Mouse (Mus musculus): ENCODE results near the gene Fnbp1.

Gene Fnbp1

DNA sequence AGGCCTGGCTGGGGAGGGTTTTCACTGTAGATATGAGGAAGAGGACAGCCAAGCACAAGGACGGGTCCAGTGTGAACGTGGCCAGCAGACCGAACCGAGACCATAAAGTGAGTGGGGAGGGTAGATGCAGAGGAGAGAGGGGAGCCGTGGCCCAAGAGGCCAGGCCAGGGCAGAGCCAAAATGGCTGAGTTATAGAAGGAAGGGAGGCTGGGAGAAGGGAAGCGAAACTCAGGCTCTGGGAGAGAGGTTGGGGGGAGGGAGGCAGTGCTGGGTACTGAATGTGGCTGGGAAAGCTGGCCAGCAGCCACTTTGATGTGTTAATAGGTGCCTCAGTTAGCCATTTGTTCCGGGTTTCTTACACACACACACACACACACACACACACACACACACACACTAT is 14.6 kb downstream of the Fnbp1 start:
- DNase-seq (ENCODE audit: low spot score in 2 of 2), result no peak

GRCm38 (mm10) chr2:31126048-31126447 is 15.8 kb downstream of the Fnbp1 start:
- no peak for DNase-seq (ENCODE audit: low spot score in 2 of 2)

DNA sequence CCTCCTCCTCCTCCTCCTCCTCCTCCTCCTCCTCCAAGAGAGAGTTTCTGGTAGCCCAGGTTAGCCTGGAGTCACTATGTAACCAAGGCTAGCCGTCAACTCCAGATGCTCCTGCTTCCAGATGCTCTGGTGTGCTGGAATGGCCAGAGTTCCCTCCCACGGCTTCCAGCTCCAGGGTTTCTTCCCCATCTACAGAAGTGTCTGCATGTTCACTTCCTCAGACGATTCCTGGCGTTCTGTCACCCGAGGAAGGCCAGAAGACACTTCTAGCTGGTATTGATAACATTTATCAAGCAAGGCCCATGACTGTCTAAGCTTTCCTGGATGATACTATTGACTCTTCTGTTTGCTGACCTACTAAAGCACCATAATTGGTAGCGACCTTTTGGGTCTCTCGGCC is 16.7 kb downstream of the Fnbp1 start:
- DNase-seq (ENCODE audit: low spot score in 2 of 2), result no peak

GRCm38 (mm10) chr2:31124694-31125093 is 17.1 kb downstream of the Fnbp1 start:
- no peak for DNase-seq (ENCODE audit: low spot score in 2 of 2)

- no peak for DNase-seq (ENCODE audit: low spot score in 2 of 2)
These were observed 18.3 kb downstream of the Fnbp1 start for GRCm38 (mm10) chr2:31123493-31123892.

- DNase-seq (ENCODE audit: low spot score in 2 of 2), result no peak
These were observed 19.0 kb downstream of the Fnbp1 start for GRCm38 (mm10) chr2:31122806-31123205.

DNA sequence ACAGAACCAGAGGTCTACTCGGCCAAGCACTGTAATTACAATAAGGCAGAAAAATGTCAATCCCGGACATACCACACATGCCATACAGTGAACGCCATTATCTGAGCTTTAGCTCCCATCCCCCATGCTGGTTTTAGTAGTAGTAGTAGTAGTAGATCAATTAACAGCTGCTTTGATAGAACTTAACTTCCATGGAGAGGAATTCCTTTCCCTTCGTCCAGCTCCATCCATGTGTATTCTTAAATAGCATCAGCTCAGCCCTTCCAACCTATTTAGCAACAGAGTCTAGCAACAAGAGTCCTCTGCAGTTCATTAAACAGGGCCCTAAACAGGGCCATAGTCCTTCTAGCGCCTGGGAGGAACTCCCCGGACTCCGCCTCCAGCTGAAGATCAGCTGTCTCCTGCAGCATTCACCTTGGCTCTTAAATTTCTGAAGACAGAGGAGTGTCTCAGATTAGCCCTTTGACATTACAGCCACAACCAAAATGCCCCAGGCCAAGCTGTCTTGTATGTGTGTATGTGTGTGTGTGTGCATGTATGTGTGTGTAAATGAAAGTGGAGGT is 20.6 kb downstream of the Fnbp1 start:
- no peak for DNase-seq (ENCODE audit: low spot score in 2 of 2)

- no peak for DNase-seq (ENCODE audit: low spot score in 2 of 2)
These were observed 22.0 kb downstream of the Fnbp1 start for GRCm38 (mm10) chr2:31119795-31120194.

DNA sequence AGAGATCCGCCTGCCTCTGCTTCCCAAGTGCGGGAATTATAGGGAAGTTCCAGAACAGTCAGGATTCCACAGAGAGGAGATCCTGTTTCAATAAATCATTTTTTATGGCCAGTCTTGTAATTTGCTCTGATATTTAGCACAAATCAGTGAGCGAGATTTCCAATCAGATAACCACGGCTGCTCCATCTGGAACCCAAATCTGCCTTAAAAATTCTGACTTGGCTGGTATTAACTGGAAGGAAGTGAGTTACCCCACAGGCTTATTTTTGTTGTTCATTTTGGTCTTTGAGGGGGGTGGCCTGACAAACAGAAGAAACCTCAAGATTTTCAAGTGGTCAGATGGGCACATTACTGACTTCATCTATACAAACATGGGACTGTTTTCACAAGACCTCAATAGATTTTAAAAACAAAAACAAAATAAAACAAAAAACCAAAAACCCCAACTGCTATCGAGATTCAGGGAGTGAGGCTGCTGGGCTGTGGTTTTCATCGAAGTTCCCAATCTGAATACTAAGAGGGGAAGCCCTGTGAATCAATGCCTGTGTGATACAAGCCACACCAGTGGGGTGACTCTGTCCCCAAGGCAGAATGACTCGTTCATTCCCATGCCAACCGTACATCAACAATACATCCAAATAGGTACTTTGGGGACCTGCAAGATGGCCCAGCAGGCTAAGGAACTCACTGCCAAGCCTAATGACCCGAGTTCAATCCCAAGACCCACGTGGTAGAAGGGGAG is 23.0 kb downstream of the Fnbp1 start:
- peak; percentile 63 to 77 for DNase-seq (ENCODE audit: low spot score in 2 of 2)

GRCm38 (mm10) chr2:31118211-31118610 is 23.6 kb downstream of the Fnbp1 start:
- no peak for DNase-seq (ENCODE audit: low spot score in 2 of 2)

DNA sequence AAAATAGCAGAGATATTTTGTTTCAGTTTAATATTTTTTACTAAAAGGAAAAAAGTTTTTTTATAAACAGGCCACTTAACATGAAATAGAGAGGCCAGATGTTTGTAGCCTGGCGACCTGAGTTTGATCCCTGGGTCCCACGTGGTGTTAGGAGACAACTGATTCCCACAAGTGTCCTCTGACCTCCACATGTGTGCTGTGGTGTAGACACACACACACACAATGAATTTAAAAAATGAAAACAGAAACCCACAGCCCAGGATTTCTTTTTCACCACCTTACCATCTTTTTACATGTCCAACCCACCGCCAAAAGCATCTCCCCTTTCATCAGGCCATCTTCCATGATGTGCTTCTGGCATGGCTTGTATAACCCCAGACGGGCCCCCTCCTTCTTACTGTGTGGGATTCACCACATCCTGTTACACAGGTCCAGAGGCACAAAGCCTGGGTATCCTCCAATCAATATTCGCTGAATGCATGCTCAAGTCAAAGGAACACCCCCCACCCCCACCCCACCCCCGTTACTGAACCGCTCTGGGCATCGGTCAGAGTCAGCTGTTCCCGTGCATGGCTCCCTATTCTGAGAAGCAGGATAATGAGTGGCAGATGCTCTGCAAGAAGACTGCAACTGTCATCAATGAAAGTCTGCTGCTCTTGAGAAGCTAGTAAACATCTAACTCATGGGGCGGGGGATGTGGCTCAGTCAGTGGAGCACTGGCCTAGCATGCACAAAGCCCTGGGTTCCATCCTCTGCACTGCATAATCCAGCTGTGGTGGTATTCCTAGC is 25.7 kb downstream of the Fnbp1 start:
- DNase-seq (ENCODE audit: low spot score in 2 of 2), result peak; percentile 60 to 62

- DNase-seq (ENCODE audit: low spot score in 2 of 2), result peak; percentile 41 to 49
These were observed 26.5 kb downstream of the Fnbp1 start for GRCm38 (mm10) chr2:31115091-31115942.

GRCm38 (mm10) chr2:31114205-31114604 is 27.6 kb downstream of the Fnbp1 start:
- DNase-seq (ENCODE audit: low spot score in 2 of 2), result no peak

DNA sequence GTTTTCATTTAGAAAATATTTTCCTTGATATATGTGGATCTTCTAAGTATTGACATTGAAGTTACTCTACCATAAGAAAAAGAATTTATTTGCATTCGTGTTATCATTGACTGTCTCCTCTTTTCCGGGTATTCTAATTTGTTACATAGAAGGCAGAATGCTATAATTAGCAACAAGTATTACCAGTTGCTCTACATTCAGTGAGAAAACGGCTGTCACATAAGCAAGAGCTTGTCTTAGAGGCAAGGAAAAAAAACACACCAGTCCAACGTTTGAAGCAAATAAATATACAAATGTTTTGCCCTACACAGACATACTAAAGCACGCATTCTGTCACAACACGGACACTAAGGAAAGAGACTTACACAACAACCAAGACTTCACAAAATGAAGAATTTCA is 30.1 kb downstream of the Fnbp1 start:
- DNase-seq (ENCODE audit: low spot score in 2 of 2), result no peak

GRCm38 (mm10) chr2:31109960-31110548 is 31.8 kb downstream of the Fnbp1 start:
- DNase-seq (ENCODE audit: low spot score in 2 of 2), result no peak

DNA sequence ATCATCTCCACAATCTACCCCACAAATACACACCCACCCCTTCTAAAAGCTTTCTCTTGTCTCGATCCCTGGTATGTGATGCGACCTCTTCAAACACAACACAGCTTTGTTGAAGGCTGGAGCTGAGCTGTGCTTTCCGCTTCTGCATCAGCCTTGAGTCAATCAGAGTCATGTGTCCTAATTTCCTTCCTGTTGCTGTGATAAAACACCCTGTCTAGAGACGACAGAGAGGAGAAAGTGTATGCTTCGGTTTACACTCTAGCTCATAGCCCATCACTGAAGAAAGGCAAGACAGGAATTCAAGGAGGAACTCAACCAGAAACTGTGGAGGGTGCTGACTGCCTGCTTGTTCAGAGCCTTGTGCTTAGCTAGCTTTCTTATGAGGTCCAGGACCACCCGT is 33.6 kb downstream of the Fnbp1 start:
- DNase-seq (ENCODE audit: low spot score in 2 of 2), result peak; percentile 51 to 53

- peak in 1 of 2 experiments; percentile 31 for DNase-seq (ENCODE audit: low spot score in 2 of 2)
These were observed 35.0 kb downstream of the Fnbp1 start for GRCm38 (mm10) chr2:31106621-31107320.

DNA sequence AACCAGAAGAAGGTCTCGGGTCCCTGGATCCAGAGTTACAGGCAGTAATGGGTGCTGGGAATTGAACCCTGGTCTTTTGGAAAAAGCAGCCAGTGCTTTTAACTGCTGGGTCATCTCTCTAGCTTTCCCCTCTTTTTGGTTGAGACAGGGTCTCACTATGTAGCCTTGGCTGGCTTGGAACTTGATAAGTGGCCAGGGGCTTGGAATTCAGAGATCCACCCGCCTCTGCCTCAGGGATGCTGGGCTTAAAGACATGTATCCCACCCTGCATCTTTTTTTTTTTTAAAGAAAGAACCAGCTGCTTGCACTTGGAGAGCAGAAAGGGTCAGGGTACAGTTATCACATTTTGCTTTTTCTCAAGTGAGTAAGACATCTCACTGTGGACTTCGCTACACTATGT is 35.8 kb downstream of the Fnbp1 start:
- no peak for DNase-seq (ENCODE audit: low spot score in 2 of 2)

DNA sequence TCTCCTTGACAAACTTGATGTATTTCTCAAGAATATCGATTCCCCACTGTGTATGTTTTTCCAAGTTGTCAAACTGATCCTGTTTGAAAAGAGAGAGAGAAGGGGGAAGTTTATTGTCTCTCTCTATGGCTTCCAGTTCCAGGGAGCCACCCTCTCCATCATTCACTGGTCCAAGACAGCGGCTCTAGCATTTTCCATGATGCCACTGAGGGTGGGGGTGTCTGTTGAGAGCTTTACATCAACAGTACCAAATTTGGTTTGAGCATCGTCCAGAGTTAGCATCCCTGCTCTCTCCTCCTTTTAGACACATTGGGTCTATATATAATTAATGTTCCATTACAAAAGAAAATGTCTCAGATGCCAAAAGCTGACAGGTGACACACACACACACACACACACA is 36.5 kb downstream of the Fnbp1 start:
- DNase-seq (ENCODE audit: low spot score in 2 of 2), result no peak

DNA sequence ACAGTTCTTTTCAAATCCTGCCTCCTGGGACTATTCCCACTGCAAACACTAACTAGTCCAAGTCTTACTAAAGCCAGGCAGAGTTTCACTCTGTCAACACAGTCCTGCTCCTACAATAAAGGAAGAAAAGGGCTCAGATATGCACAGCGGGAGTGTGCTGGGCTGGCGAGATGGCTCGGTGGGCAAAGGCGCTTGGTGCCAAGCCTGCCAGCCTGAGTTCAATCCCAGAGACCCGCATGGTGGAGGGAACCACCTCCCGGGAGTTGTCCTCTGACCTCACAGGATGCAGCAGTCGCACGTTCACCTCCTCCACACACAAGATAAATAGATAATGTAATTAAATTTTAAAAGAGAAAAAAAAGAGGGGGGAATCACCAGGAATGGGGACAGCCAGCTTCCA is 38.5 kb downstream of the Fnbp1 start:
- DNase-seq (ENCODE audit: low spot score in 2 of 2), result no peak

GRCm38 (mm10) chr2:31101285-31101684 is 40.5 kb downstream of the Fnbp1 start:
- DNase-seq (ENCODE audit: low spot score in 2 of 2), result no peak

All from natural killer cell, adult 2 months (primary cell).